Mouse (Mus musculus): ENCODE measurements around the gene 4930470P17Rik. TPM values are rescaled to one million over a fixed set of nuclear protein-coding genes. Genes with fewer than 3 reads are reported as not detected.

Gene 4930470P17Rik
- polyA plus RNA-seq, 1 experiment = not detected

DNA sequence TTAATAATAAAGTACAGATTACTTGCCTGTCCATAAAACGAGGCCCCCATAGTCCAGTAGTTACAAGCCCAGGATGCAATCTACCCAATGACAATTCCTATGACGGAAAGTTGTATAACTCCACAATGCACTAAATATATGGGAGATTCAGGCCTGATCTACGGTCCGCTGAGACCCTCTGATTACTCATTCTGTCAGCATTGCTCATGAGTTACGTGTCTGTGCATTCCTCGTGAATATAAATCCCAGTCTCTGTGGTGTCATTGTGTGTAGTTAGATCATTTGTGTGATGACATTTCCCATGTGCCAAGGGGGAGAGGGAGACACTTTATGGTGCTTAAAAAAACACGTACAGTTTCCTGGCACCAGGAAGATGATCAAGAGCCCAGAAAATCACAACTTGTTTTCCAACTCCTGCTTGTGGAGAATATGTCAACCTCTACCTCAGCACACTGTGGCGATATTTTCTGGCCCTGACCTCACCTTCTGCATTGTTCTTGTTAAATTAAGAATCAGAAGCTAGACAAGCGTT lies 13.4 kb downstream of the 4930470P17Rik start:
- H3K4me1 ChIP-seq (ENCODE audit: control insufficient read depth, insufficient read depth, low read length) = no peaks in the 10 kb centered on the region
- TF ChIP-seq POLR2A (IDR thresholded peaks at IDR 0.05; ENCODE audit: extremely low read depth, insufficient read depth, low read length) (no peak), CTCF (IDR thresholded peaks at IDR 0.05; ENCODE audit: extremely low read depth, insufficient read depth, low read length) (no peak)
- H3K27ac ChIP-seq (ENCODE audit: insufficient read depth, low read length) = no peak overlapping the region
- H3K4me3 ChIP-seq (ENCODE audit: insufficient read depth, low read length) = no peak overlapping the region

GRCm38 (mm10) chr2:170584678-170585077 lies 17.1 kb downstream of the 4930470P17Rik start:
- Histone ChIP-seq H3K4me3 (ENCODE audit: insufficient read depth, low read length) (no peak overlapping the region), H3K27ac (ENCODE audit: insufficient read depth, low read length) (no peak overlapping the region), H3K4me1 (ENCODE audit: control insufficient read depth, insufficient read depth, low read length) (no peaks in the 10 kb centered on the region)
- no peak for TF ChIP-seq POLR2A (IDR thresholded peaks at IDR 0.05; ENCODE audit: extremely low read depth, insufficient read depth, low read length)
- no peak for TF ChIP-seq CTCF (IDR thresholded peaks at IDR 0.05; ENCODE audit: extremely low read depth, insufficient read depth, low read length)

DNA sequence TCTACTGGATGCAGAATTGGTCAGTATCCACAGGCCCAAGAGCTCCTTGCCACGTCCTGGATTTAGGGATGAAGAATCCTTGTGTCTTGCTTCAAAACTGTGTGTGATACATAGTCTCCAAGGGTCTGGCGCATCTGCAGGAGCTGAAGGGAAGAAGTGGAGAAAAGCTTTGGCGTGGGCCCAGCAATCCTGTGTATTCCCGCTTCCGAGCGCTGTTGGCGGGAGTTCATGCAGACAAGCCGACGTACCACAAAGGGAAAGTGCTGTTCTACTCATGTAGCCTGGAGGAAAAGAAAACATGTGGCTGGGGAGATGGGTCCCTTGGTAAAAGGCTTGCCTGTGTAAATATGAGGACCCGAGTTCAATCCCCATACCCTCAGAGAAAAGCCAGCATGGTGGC lies 22.3 kb downstream of the 4930470P17Rik start:
- no peak overlapping the region for H3K27ac ChIP-seq (ENCODE audit: insufficient read depth, low read length)
- TF ChIP-seq POLR2A (IDR thresholded peaks at IDR 0.05; ENCODE audit: extremely low read depth, insufficient read depth, low read length) (no peak), CTCF (IDR thresholded peaks at IDR 0.05; ENCODE audit: extremely low read depth, insufficient read depth, low read length) (no peak)
- H3K4me3 ChIP-seq (ENCODE audit: insufficient read depth, low read length) = no peak overlapping the region
- H3K4me1 ChIP-seq (ENCODE audit: control insufficient read depth, insufficient read depth, low read length) = no peaks in the 10 kb centered on the region

DNA sequence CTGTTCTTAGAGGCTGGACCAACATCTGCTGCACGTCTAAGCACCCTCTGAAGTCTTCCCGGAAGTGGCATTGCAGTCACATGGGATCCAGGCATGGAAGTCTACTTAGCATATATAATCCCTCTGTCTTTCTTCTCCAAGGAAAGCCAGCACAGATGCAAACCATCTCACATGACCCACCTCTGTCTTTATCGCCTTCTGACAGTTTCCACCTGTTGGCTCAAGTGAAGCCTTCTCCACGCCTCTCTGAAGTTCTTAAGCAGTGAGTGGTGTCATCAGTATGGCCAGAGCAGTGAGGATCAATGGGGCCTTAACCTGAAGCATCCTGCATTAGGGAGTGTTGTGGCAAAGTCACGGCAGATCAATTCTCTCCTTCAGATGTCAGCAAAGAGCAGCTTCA lies 23.2 kb downstream of the 4930470P17Rik start:
- Histone ChIP-seq H3K4me1 (ENCODE audit: control insufficient read depth, insufficient read depth, low read length) (no peaks in the 10 kb centered on the region), H3K27ac (ENCODE audit: insufficient read depth, low read length) (no peak overlapping the region), H3K4me3 (ENCODE audit: insufficient read depth, low read length) (no peak overlapping the region)
- TF ChIP-seq POLR2A (IDR thresholded peaks at IDR 0.05; ENCODE audit: extremely low read depth, insufficient read depth, low read length) (no peak), CTCF (IDR thresholded peaks at IDR 0.05; ENCODE audit: extremely low read depth, insufficient read depth, low read length) (no peak)

DNA sequence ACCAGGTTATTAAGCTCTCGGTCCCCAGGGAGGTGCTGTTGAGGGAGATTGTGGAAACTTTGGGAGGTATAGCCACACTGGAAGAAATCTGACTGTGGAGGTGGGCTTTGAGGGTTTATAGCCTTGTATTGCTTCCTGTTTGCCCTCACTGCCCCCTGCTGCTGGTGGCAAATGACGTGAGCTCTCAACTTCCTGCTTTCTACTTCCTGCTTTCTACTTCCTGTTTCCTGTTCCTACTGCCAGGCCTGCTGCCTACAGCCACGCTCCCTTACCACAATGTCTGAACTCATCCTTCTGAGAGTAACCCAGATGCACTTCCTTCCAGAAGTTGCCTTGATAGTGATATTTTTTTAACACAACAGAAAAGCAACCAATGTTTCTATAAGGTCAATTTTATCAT lies 24.3 kb downstream of the 4930470P17Rik start:
- no peak overlapping the region for H3K27ac ChIP-seq (ENCODE audit: insufficient read depth, low read length)
- H3K4me3 ChIP-seq (ENCODE audit: insufficient read depth, low read length) = no peak overlapping the region
- no peaks in the 10 kb centered on the region for H3K4me1 ChIP-seq (ENCODE audit: control insufficient read depth, insufficient read depth, low read length)
- TF ChIP-seq CTCF (IDR thresholded peaks at IDR 0.05; ENCODE audit: extremely low read depth, insufficient read depth, low read length) (no peak), POLR2A (IDR thresholded peaks at IDR 0.05; ENCODE audit: extremely low read depth, insufficient read depth, low read length) (no peak)

DNA sequence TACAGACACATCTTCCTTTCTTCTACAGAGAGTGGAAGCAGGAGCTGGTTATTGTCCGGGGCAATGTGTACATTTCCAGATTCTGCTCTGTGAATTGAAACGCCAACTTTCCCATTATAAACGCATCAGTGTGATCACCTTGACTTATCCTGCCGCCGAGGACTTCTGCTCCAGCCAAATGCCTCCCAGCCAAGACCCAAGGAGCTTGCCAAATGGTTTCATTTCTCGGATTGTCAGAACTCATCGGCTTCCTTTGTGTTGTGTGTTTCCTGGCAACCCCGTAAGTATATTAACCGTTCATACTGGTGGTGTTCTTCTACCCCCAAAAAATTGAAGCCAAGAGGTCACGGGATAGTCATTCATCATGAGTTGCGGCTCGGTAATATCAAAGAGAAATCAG lies 25.7 kb downstream of the 4930470P17Rik start:
- TF ChIP-seq POLR2A (IDR thresholded peaks at IDR 0.05; ENCODE audit: extremely low read depth, insufficient read depth, low read length) (no peak), CTCF (IDR thresholded peaks at IDR 0.05; ENCODE audit: extremely low read depth, insufficient read depth, low read length) (no peak)
- H3K4me1 ChIP-seq (ENCODE audit: control insufficient read depth, insufficient read depth, low read length) = no peaks in the 10 kb centered on the region
- H3K27ac ChIP-seq (ENCODE audit: insufficient read depth, low read length) = no peak overlapping the region
- H3K4me3 ChIP-seq (ENCODE audit: insufficient read depth, low read length) = no peak overlapping the region

- TF ChIP-seq POLR2A (IDR thresholded peaks at IDR 0.05; ENCODE audit: extremely low read depth, insufficient read depth, low read length) (no peak), CTCF (IDR thresholded peaks at IDR 0.05; ENCODE audit: extremely low read depth, insufficient read depth, low read length) (no peak)
- Histone ChIP-seq H3K27ac (ENCODE audit: insufficient read depth, low read length) (no peak overlapping the region), H3K4me3 (ENCODE audit: insufficient read depth, low read length) (no peak overlapping the region), H3K4me1 (ENCODE audit: control insufficient read depth, insufficient read depth, low read length) (peaks cover 1% of the 10 kb centered on the region)
These were observed 36.8 kb downstream of the 4930470P17Rik start for GRCm38 (mm10) chr2:170564995-170565394.

GRCm38 (mm10) chr2:170563956-170564855 lies 37.6 kb downstream of the 4930470P17Rik start:
- H3K4me3 ChIP-seq (ENCODE audit: insufficient read depth, low read length) = no peak overlapping the region
- H3K4me1 ChIP-seq (ENCODE audit: control insufficient read depth, insufficient read depth, low read length) = peaks cover 1% of the 10 kb centered on the region
- H3K27ac ChIP-seq (ENCODE audit: insufficient read depth, low read length) = no peak overlapping the region
- TF ChIP-seq CTCF (IDR thresholded peaks at IDR 0.05; ENCODE audit: extremely low read depth, insufficient read depth, low read length) (no peak), POLR2A (IDR thresholded peaks at IDR 0.05; ENCODE audit: extremely low read depth, insufficient read depth, low read length) (no peak)

GRCm38 (mm10) chr2:170552088-170552487 lies 49.7 kb downstream of the 4930470P17Rik start:
- TF ChIP-seq CTCF (IDR thresholded peaks at IDR 0.05; ENCODE audit: extremely low read depth, insufficient read depth, low read length) (no peak), POLR2A (IDR thresholded peaks at IDR 0.05; ENCODE audit: extremely low read depth, insufficient read depth, low read length) (no peak)
- Histone ChIP-seq H3K27ac (ENCODE audit: insufficient read depth, low read length) (no peak overlapping the region), H3K4me3 (ENCODE audit: insufficient read depth, low read length) (no peak overlapping the region), H3K4me1 (ENCODE audit: control insufficient read depth, insufficient read depth, low read length) (peaks cover 3% of the 10 kb centered on the region)

- H3K4me1 ChIP-seq (ENCODE audit: control insufficient read depth, insufficient read depth, low read length) = peaks cover 3% of the 10 kb centered on the region
- H3K27ac ChIP-seq (ENCODE audit: insufficient read depth, low read length) = no peak overlapping the region
- TF ChIP-seq CTCF (IDR thresholded peaks at IDR 0.05; ENCODE audit: extremely low read depth, insufficient read depth, low read length) = no peak
- TF ChIP-seq POLR2A (IDR thresholded peaks at IDR 0.05; ENCODE audit: extremely low read depth, insufficient read depth, low read length) = no peak
- no peak overlapping the region for H3K4me3 ChIP-seq (ENCODE audit: insufficient read depth, low read length)
These were observed 51.6 kb downstream of the 4930470P17Rik start for GRCm38 (mm10) chr2:170550240-170550639.

Measured in cortical plate, adult 2 months (tissue).